Mouse (Mus musculus) liver, postnatal 0 days (tissue): ENCODE data around the gene Foxc1. TPM values are rescaled to one million over a fixed set of nuclear protein-coding genes. Genes with fewer than 3 reads are reported as not detected.

ENCODE experiments used
- ATAC-seq: fragments of 200-750 bp; cut with Nextera tagmentation; 2 replicates; pipeline ENCODE4 v1.8.0; 2017; ENCODE audit warnings: mild to moderate bottlenecking, moderate library complexity
- DNase-seq: peaks from one replicate; pipeline ENCODE4 v3.0.0-alpha.2; 2016
- H3K27ac ChIP-seq: fragments of 300-500 bp; sonication (generic); 2 replicates; pipeline ENCODE4 v1.5.1; 2014; ENCODE audit warnings: antibody characterized with exemption, moderate library complexity, mild to moderate bottlenecking, low read depth
- H3K27me3 ChIP-seq: fragments of 300-500 bp; sonication (generic); 2 replicates; pipeline ENCODE4 v1.6.1; 2014; ENCODE audit warnings: low read length, control low read depth, mixed read lengths; ENCODE audit not compliant: insufficient read depth
- H3K36me3 ChIP-seq: fragments of 300-500 bp; sonication (generic); replicated peaks from 2 replicates; pipeline ENCODE4 v1.6.1; 2014; ENCODE audit warnings: mild to moderate bottlenecking, control low read depth, low read length, moderate library complexity, mixed read lengths; ENCODE audit not compliant: insufficient read depth
- H3K4me1 ChIP-seq: fragments of 300-500 bp; sonication (generic); 2 replicates; pipeline ENCODE4 v1.6.1; 2014; ENCODE audit warnings: antibody characterized with exemption, mild to moderate bottlenecking, control low read depth; ENCODE audit not compliant: insufficient read depth
- H3K4me2 ChIP-seq: fragments of 300-500 bp; sonication (generic); 2 replicates; pipeline ENCODE4 v1.6.1; 2014; ENCODE audit warnings: low read depth, mild to moderate bottlenecking, low read length, moderate library complexity, mixed read lengths
- H3K4me3 ChIP-seq: fragments of 300-500 bp; sonication (generic); 2 replicates; pipeline ENCODE4 v1.5.1; 2014; ENCODE audit warnings: low read depth, low read length
- H3K9ac ChIP-seq: fragments of 300-500 bp; sonication (generic); replicated peaks from 2 replicates; pipeline ENCODE4 v1.6.1; 2014; ENCODE audit warnings: mild to moderate bottlenecking, moderate library complexity
- H3K9me3 ChIP-seq: fragments of 300-500 bp; sonication (generic); 2 replicates; pipeline ENCODE4 v1.6.1; 2016; ENCODE audit warnings: mild to moderate bottlenecking, control low read depth, low read length, mixed read lengths
- CTCF ChIP-seq: sonication (generic); IDR thresholded peaks from 2 replicates; pipeline ENCODE4 v1.5.1; 2016; ENCODE audit warnings: antibody characterized with exemption, low read depth
- EP300 ChIP-seq: IDR thresholded peaks from 2 replicates; pipeline ENCODE4 v1.6.1; 2016; ENCODE audit warnings: antibody characterized with exemption, low read depth, mild to moderate bottlenecking
- WGBS: fragments of 180-500 bp; shearing (Covaris S2); extraction: QIAGEN DNeasy Blood & Tissue Kit; methylation state at CpG from one replicate; pipeline ENCODE4 v1.1.7; 2014; ENCODE audit not compliant: insufficient replicate concordance; 5-methylcytosine and 5-hydroxymethylcytosine counted together
- polyA plus RNA-seq: library from polyadenylated mRNA; unstranded; fragments of >200 nt; fragmentation: Nextera tagmentation; extraction: Ambion mirVana; gene quantifications from 2 replicates; pipeline ENCODE4 v1.2.1, GENCODE M21; 2015

The Foxc1 gene
- polyA plus RNA-seq, 1 experiment from 2014 or later = not detected

GRCm38 (mm10) chr13:31779281-31779981 lies 27.0 kb upstream of the Foxc1 start:
- TF ChIP-seq CTCF (no peak), EP300 (no peak)
- no peak overlapping the region for H3K4me3 ChIP-seq
- ATAC-seq = peak; percentile 95

DNA sequence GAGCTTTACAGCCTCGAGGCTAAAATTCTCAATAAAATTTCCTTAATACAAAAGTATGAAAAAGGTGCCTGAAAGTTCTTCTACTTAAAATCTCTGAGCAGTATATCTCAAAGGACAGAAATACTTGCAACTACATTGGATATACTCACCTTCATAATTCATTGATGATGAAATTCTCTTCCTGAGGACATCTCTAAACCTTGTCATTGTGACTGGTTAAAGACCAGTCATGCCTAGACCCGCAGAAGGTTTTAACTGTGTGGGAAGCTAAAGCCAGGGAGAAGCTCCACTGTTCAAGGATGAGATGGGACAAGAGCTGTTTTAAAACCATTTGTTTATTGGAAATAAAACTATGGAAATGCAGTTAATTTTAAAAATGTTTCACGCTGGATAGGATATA lies 26.1 kb upstream of the Foxc1 start:
- Histone ChIP-seq H3K9me3 (no peaks in the 10 kb centered on the region), H3K27me3 (no peaks in the 10 kb centered on the region), H3K4me2 (no peak overlapping the region), H3K27ac (no peak overlapping the region), H3K9ac (no peak overlapping the region), H3K4me1 (0 out of 2 replicates have a peak, but pooled peaks cover 6% of the 10 kb centered on the region), H3K4me3 (no peak overlapping the region), H3K36me3 (no peaks in the 10 kb centered on the region)
- 72% methylated on average over 3 of the region's 3 CpGs for WGBS
- TF ChIP-seq CTCF (no peak), EP300 (no peak)
- DNase-seq = no peak
- no peak for ATAC-seq

More at GRCm38 (mm10) chr13:31779281-31779981, 27.0 kb upstream of the Foxc1 start:
- DNase-seq = peak; percentile 57
- H3K27ac ChIP-seq = peak overlapping the region; percentile 48; the same call in 1 of the 2 replicates
- no peaks in the 10 kb centered on the region for H3K36me3 ChIP-seq
- peak overlapping the region; percentile 24; the same call in 1 of the 2 replicates for H3K4me2 ChIP-seq
- WGBS = 44% methylated on average over 17 of the region's 17 CpGs
- 0 out of 2 replicates have a peak, but pooled peaks cover 6% of the 10 kb centered on the region for H3K4me1 ChIP-seq
- H3K9ac ChIP-seq = no peak overlapping the region
- no peaks in the 10 kb centered on the region for H3K9me3 ChIP-seq
- H3K27me3 ChIP-seq = no peaks in the 10 kb centered on the region

DNA sequence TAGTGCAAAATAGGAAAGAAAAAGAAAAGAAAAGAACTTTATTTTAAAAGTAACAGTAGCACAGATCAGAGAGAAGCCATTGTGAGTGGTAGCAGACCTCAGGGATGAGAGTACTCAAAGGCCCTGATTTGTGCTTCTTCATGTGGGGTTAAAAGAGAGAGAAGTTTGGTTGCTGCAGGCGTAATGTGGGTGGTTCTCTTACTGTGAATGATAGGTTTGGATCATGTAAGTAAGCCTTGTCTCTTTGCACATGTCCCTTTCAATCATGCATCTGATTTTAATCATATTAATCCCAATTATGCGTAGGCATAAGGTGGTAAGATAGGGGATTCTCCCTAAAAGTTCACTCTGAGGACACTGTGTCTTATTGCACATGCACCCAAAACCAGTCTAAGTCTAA lies 24.4 kb upstream of the Foxc1 start:
- 80% methylated on average over 2 of the region's 2 CpGs for WGBS
- 0 out of 2 replicates have a peak, but pooled peaks cover 3% of the 10 kb centered on the region for H3K4me1 ChIP-seq
- no peak for TF ChIP-seq CTCF
- no peak for TF ChIP-seq EP300
- no peaks in the 10 kb centered on the region for H3K36me3 ChIP-seq
- DNase-seq = no peak
- no peak overlapping the region for H3K27ac ChIP-seq
- H3K4me2 ChIP-seq = no peak overlapping the region
- H3K9ac ChIP-seq = no peak overlapping the region
- H3K27me3 ChIP-seq = no peaks in the 10 kb centered on the region
- no peak overlapping the region for H3K4me3 ChIP-seq
- no peaks in the 10 kb centered on the region for H3K9me3 ChIP-seq
- no peak for ATAC-seq

GRCm38 (mm10) chr13:31784757-31785156 lies 21.7 kb upstream of the Foxc1 start:
- Histone ChIP-seq H3K9me3 (no peaks in the 10 kb centered on the region), H3K4me2 (no peak overlapping the region), H3K27me3 (no peaks in the 10 kb centered on the region), H3K9ac (no peak overlapping the region), H3K4me1 (0 out of 2 replicates have a peak, but pooled peaks cover under 1% of the 10 kb centered on the region), H3K36me3 (no peaks in the 10 kb centered on the region), H3K27ac (no peak overlapping the region), H3K4me3 (no peak overlapping the region)
- ATAC-seq = no peak
- TF ChIP-seq CTCF (no peak), EP300 (no peak)
- 75% methylated on average over 7 of the region's 7 CpGs for WGBS
- no peak for DNase-seq

DNA sequence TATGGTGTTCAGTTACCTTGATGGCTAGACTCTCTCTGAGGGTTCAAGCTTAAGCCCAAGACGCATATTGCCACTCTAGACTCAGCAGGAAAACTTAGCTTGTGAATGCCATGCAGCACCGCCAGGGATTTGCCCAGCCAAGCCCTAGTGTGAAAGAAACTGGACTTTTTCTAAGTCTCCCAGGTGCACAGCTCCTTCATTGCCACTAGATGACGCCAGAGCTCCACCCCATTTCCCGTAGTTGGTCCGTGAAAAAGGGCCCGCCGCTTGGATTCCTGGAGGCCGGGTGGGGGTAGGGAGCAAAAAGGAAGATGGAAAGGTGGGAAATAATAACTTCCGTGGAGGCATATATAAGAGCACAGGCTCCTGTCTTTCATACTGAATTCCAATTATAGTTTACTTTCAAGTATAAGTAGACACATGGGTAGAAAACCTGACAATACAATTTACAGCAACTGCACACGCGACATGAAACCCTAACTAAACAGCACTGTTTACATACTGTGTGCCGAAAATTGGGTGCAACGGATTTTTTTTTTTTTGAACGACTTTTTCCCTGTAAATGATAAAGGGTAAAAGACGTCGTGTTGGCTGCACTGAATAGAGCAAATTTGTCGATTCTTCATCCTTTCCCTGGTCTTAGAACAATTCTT lies 13.8 kb upstream of the Foxc1 start:
- Histone ChIP-seq H3K4me2 (peak overlapping the region; percentile 35), H3K27ac (no peak overlapping the region), H3K27me3 (0 out of 2 replicates have a peak, but pooled peaks cover 12% of the 10 kb centered on the region), H3K36me3 (no peaks in the 10 kb centered on the region), H3K9ac (no peak overlapping the region), H3K4me3 (no peak overlapping the region), H3K4me1 (no peaks in the 10 kb centered on the region), H3K9me3 (no peaks in the 10 kb centered on the region)
- TF ChIP-seq EP300 (no peak), CTCF (peak; percentile 94)
- WGBS = 13% methylated on average over 17 of the region's 17 CpGs
- DNase-seq (peak; percentile 62), ATAC-seq (no peak)

- H3K4me1 ChIP-seq = no peaks in the 10 kb centered on the region
- H3K4me3 ChIP-seq = no peak overlapping the region
- ATAC-seq (no peak), DNase-seq (no peak)
- H3K4me2 ChIP-seq = 0 out of 2 replicates have a peak overlapping the region, but pooled peaks have one; percentile 35
- no peak overlapping the region for H3K27ac ChIP-seq
- no peaks in the 10 kb centered on the region for H3K36me3 ChIP-seq
- TF ChIP-seq EP300 (no peak), CTCF (no peak)
- H3K9me3 ChIP-seq = no peaks in the 10 kb centered on the region
- no peak overlapping the region for H3K9ac ChIP-seq
- peaks cover 16% of the 10 kb centered on the region for H3K27me3 ChIP-seq
- 34% methylated on average over 5 of the region's 5 CpGs for WGBS
These were observed 13.3 kb upstream of the Foxc1 start for GRCm38 (mm10) chr13:31793163-31793562.
